Mouse (Mus musculus) spleen, adult 2 months (tissue): ENCODE measurements around the gene E130308A19Rik.

Source experiments
- CTCF ChIP-seq: fragments of 200-500 bp; IDR thresholded peaks from 2 replicates; pipeline ENCODE4 v1.5.1; 2011; ENCODE audit warnings: mild to moderate bottlenecking, inconsistent platforms; ENCODE audit not compliant: insufficient read depth, insufficient read length, insufficient replicate concordance; ENCODE audit errors: extremely low read depth
- POLR2A ChIP-seq: fragments of 200-500 bp; IDR thresholded peaks from 2 replicates; pipeline ENCODE4 v1.6.1; 2011; ENCODE audit warnings: low read depth, low read length, inconsistent platforms

GRCm38 (mm10) chr4:59756332-59757082 lies 130.5 kb downstream of the E130308A19Rik start:
- TF ChIP-seq POLR2A (no peak), CTCF (no peak)
